Mouse (Mus musculus) stomach, postnatal 0 days (tissue): ENCODE measurements around the gene Gna12. TPM values are rescaled to one million over a fixed set of nuclear protein-coding genes. Genes with fewer than 3 reads are reported as not detected.

Experiments used
- ATAC-seq: fragments of 200-750 bp; cut with Nextera tagmentation; 2 replicates; pipeline ENCODE4 v1.8.0; 2017; ENCODE audit not compliant: low FRiP score, low TSS enrichment
- DNase-seq: peaks from one replicate; pipeline ENCODE4 v3.0.0-alpha.2; 2016; ENCODE audit warnings: low spot score
- H3K27ac ChIP-seq: fragments of 300-500 bp; sonication (generic); replicated peaks from 2 replicates; pipeline ENCODE4 v1.5.1; 2014; ENCODE audit warnings: mild to moderate bottlenecking, control low read depth
- H3K27me3 ChIP-seq: fragments of 300-500 bp; sonication (generic); 2 replicates; pipeline ENCODE4 v1.6.1; 2014; ENCODE audit warnings: low read length; ENCODE audit not compliant: control insufficient read depth, insufficient read depth
- H3K36me3 ChIP-seq: fragments of 300-500 bp; sonication (generic); 2 replicates; pipeline ENCODE4 v1.6.1; 2014; ENCODE audit warnings: low read length, mixed read lengths; ENCODE audit not compliant: control insufficient read depth, insufficient read depth
- H3K4me1 ChIP-seq: fragments of 300-500 bp; sonication (generic); replicated peaks from 2 replicates; pipeline ENCODE4 v1.6.1; 2014; ENCODE audit warnings: antibody characterized with exemption; ENCODE audit not compliant: control insufficient read depth, insufficient read depth
- H3K4me2 ChIP-seq: fragments of 300-500 bp; sonication (generic); replicated peaks from 2 replicates; pipeline ENCODE4 v1.6.1; 2014; ENCODE audit warnings: low read depth, mild to moderate bottlenecking, control low read depth, moderate library complexity
- H3K4me3 ChIP-seq: fragments of 300-500 bp; sonication (generic); 2 replicates; pipeline ENCODE4 v1.5.1; 2014; ENCODE audit warnings: low read depth, low read length, control low read depth
- H3K9ac ChIP-seq: fragments of 300-500 bp; sonication (generic); 2 replicates; pipeline ENCODE4 v1.6.1; 2014; ENCODE audit warnings: mild to moderate bottlenecking, low read length, control low read depth, mixed read lengths
- H3K9me3 ChIP-seq: fragments of 300-500 bp; sonication (generic); 2 replicates; pipeline ENCODE4 v1.6.1; 2016; ENCODE audit warnings: low read length; ENCODE audit not compliant: control insufficient read depth
- CTCF ChIP-seq: IDR thresholded peaks from 2 replicates; pipeline ENCODE4 v1.5.1; 2016; ENCODE audit warnings: antibody characterized with exemption, low read depth, mild to moderate bottlenecking, moderate library complexity
- EP300 ChIP-seq: optimal IDR thresholded peaks from 2 replicates; pipeline ENCODE3; 2016; ENCODE audit warnings: antibody characterized with exemption
- WGBS: fragments of 180-500 bp; shearing (Covaris S2); extraction: QIAGEN DNeasy Blood & Tissue Kit; methylation state at CpG from one replicate; pipeline ENCODE4 v1.1.7; 2014; 5-methylcytosine and 5-hydroxymethylcytosine counted together
- polyA plus RNA-seq: library from polyadenylated mRNA; unstranded; fragments of >200 nt; fragmentation: Nextera tagmentation; extraction: Ambion mirVana; gene quantifications from 2 replicates; pipeline ENCODE4 v1.2.1, GENCODE M21; 2015

Gna12 gene
- polyA plus RNA-seq, 1 experiment from 2014 or later = 19.6 TPM

DNA sequence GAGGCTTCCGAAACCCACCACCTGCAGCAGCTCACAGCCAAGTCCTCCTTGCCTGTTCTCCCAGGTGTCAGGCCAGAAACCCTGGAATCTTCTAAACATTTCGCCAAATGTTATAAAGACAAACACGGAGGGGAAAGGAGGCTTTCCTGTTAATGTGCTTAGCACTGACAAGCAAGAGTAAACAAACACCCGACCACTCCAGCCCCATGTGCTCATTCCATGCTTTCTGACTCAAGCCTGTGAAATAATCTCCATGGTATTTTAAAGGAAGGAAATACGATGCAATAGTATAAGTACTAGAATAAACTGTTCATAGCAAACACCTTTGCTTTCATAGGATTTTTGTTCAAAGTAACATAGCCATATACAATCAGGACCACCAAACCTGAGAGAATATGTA, 38.0 kb downstream of the Gna12 start:
- 16% methylated on average over 5 of the region's 5 CpGs for WGBS
- ATAC-seq = no peak
- DNase-seq = no peak
- Histone ChIP-seq H3K4me2 (no peak overlapping the region), H3K36me3 (no peaks in the 10 kb centered on the region), H3K4me1 (peaks cover 21% of the 10 kb centered on the region), H3K27me3 (no peaks in the 10 kb centered on the region), H3K9ac (no peak overlapping the region), H3K9me3 (no peaks in the 10 kb centered on the region), H3K27ac (peak overlapping the region; percentile 50), H3K4me3 (no peak overlapping the region)
- TF ChIP-seq EP300 (no peak), CTCF (no peak)

DNA sequence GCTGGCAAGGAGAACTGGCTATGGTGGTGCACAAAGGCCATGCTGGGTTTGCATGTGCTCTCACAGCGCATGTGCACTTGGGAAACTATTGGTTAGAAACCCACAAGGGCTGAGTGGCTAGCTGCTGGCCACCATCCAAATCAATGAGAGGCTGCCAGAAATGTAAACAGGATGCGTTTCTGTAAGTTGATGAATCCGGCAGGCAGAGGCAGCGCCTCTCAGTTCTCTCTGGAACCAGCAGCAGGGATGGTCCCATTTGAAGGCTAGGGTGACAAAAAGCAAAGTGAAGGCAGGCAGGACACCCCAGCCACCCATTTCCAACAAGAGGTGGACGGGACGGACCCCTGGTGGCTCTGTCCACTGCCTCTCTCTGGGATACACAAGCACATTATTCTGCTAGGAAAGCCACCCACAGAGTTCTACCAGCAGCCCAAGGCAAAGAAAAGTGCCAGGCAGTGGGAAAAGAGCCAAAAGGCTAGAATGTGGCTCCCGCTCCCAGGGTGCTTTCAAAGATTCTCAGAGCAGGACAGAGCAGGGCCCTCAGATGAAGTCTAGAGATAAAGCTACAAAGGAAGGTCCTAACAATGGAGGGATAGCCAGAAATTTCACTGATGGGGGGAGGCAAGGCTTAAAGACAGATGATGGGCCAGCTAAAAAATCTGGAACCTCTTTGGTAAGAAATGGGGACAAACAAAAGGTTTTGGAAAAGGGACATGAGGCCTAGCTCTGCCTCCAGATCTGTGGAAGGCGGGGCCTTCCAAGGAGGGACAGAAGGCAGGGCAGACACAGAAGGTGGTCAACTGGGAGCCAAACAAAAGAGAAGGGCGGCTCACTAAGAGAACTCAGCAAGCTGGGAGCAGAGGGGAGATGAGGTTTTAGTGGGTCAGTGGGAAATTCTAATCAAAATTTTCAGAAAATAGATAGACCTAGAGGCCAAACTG, 39.0 kb downstream of the Gna12 start:
- Histone ChIP-seq H3K27ac (peak overlapping the region; percentile 87), H3K36me3 (no peaks in the 10 kb centered on the region), H3K4me1 (peaks cover 21% of the 10 kb centered on the region), H3K9me3 (no peaks in the 10 kb centered on the region), H3K27me3 (no peaks in the 10 kb centered on the region), H3K4me3 (no peak overlapping the region), H3K9ac (peak overlapping the region; percentile 19; the same call in 1 of the 2 replicates), H3K4me2 (0 out of 2 replicates have a peak overlapping the region, but pooled peaks have one; percentile 17)
- TF ChIP-seq CTCF (no peak), EP300 (no peak)
- DNase-seq (peak; percentile 70), ATAC-seq (peak; percentile 33; the same call in 1 of the 2 replicates)
- 31% methylated on average over 9 of the region's 9 CpGs for WGBS

DNA sequence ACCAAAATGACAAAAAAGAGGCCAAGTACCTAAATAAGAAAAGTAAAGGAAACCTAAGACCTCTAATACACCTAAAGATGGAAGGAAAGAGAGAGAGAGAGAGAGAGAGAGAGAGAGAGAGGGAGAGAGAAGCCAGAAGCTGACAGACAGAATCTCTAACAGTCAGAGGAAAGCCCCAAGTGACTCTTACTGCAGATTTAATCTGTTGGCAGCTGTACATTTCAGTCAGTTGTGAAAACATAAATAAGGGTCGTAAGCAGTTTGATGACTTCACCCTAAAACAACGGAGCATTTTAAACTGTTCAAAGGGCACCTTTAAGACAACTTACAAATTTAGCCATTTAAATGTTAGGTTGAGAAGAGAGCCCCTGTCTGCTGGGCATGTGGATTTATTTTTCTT, 39.8 kb downstream of the Gna12 start:
- H3K4me3 ChIP-seq = no peak overlapping the region
- ATAC-seq (no peak), DNase-seq (no peak)
- H3K9me3 ChIP-seq = no peaks in the 10 kb centered on the region
- H3K27me3 ChIP-seq = no peaks in the 10 kb centered on the region
- H3K4me2 ChIP-seq = no peak overlapping the region
- H3K4me1 ChIP-seq = peaks cover 21% of the 10 kb centered on the region
- WGBS = 27% methylated on average over 2 of the region's 2 CpGs
- H3K36me3 ChIP-seq = peaks cover 1% of the 10 kb centered on the region; the same call in 1 of the 2 replicates
- no peak overlapping the region for H3K9ac ChIP-seq
- peak overlapping the region; percentile 87 for H3K27ac ChIP-seq
- TF ChIP-seq CTCF = no peak
- no peak for TF ChIP-seq EP300

DNA sequence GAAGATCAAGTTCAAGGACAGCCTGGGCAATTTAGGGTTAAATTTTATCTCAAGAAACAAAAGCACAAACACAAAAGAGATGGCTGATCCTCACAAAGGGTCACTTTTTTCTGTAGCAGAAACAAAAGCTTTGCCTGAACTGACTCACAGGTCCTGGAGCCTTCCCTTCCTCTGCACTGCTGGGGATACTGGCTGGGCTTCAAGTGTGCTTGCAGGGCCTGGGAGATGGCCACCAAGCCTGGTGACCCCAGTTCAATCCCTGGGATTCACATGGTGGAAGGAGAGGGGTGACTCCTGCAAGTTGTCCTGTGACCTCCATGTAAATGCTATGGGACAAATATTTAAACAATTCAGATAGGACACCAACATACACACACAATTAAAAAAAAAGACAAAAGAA, 40.7 kb downstream of the Gna12 start:
- Histone ChIP-seq H3K4me3 (no peak overlapping the region), H3K9me3 (no peaks in the 10 kb centered on the region), H3K4me2 (no peak overlapping the region), H3K27ac (no peak overlapping the region), H3K9ac (no peak overlapping the region), H3K27me3 (no peaks in the 10 kb centered on the region), H3K4me1 (peaks cover 15% of the 10 kb centered on the region), H3K36me3 (peaks cover 5% of the 10 kb centered on the region; the same call in 1 of the 2 replicates)
- DNase-seq = no peak
- ATAC-seq = no peak
- no peak for TF ChIP-seq EP300
- TF ChIP-seq CTCF = no peak

DNA sequence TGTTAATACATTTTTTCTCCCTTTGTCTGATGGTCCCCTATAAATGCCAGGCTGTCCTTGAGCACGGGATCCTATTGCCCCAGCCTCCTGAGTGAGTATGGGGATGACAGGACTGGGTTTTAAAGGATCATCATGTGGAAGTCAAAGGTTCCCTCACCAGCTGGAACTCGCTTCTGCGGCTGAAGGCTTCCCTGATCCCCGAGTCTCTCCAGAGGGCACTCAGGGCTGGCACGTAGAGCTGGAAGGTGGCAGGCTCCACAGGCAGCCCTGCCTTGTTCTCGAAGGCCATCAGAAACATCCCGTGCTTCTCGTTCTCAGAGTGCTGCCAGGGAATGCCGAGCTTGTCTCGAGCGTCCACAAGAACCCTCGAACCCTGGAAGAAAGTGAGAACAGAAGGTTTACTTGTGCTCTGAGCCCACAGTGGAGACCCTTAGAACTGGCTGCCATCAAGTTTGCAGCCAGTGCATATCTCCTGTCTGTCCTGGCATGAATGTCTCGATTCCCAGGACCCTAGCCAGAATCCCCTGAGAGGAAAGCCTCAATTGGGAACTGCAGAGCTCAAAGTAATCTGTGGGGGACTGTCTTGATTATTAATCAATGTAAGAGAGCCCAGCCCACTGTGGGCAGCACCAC, 44.9 kb downstream of the Gna12 start:
- Histone ChIP-seq H3K4me2 (no peak overlapping the region), H3K27ac (0 out of 2 replicates have a peak overlapping the region, but pooled peaks have one; percentile 49), H3K9me3 (no peaks in the 10 kb centered on the region), H3K4me1 (peaks cover 2% of the 10 kb centered on the region; the same call in 1 of the 2 replicates), H3K9ac (no peak overlapping the region), H3K36me3 (peaks cover 14% of the 10 kb centered on the region), H3K4me3 (no peak overlapping the region), H3K27me3 (no peaks in the 10 kb centered on the region)
- TF ChIP-seq CTCF (no peak), EP300 (no peak)
- WGBS = 69% methylated on average over 13 of the region's 13 CpGs
- no peak for DNase-seq
- ATAC-seq = no peak
